Mouse (Mus musculus) forebrain, embryonic 14.5 days (tissue): ENCODE data around the gene Galnt7. TPM values are rescaled to one million over a fixed set of nuclear protein-coding genes. Genes with fewer than 3 reads are reported as not detected.

Experiments
- ATAC-seq: fragments of 200-750 bp; cut with Nextera tagmentation; 2 replicates; pipeline ENCODE4 v1.8.0; 2017; ENCODE audit warnings: mild to moderate bottlenecking, moderate library complexity
- DNase-seq: peaks from one replicate; pipeline ENCODE4 v3.0.0-alpha.2; 2015; ENCODE audit warnings: low spot score
- H3K27ac ChIP-seq: fragments of 300-500 bp; sonication (generic); 2 replicates; pipeline ENCODE4 v1.5.1; 2014; ENCODE audit warnings: low read depth, mild to moderate bottlenecking, control low read depth, low read length, moderate library complexity
- H3K27me3 ChIP-seq: fragments of 300-500 bp; sonication (generic); replicated peaks from 2 replicates; pipeline ENCODE4 v1.6.1; 2014; ENCODE audit warnings: low read length, control low read depth, mixed read lengths; ENCODE audit not compliant: control insufficient read depth, insufficient read depth
- H3K36me3 ChIP-seq: fragments of 300-500 bp; sonication (generic); 2 replicates; pipeline ENCODE4 v1.6.1; 2014; ENCODE audit warnings: low read length, control low read depth; ENCODE audit not compliant: control insufficient read depth, insufficient read depth
- H3K4me1 ChIP-seq: fragments of 300-500 bp; sonication (generic); 2 replicates; pipeline ENCODE4 v1.6.1; 2014; ENCODE audit warnings: antibody characterized with exemption, low read length, control low read depth; ENCODE audit not compliant: control insufficient read depth, insufficient read depth
- H3K4me2 ChIP-seq: fragments of 300-500 bp; sonication (generic); 2 replicates; pipeline ENCODE4 v1.6.1; 2014; ENCODE audit warnings: mild to moderate bottlenecking, control low read depth, low read length
- H3K4me3 ChIP-seq: fragments of 300-500 bp; sonication (generic); 2 replicates; pipeline ENCODE4 v1.5.1; 2014; ENCODE audit warnings: low read depth, low read length, control low read depth
- H3K9ac ChIP-seq: fragments of 300-500 bp; sonication (generic); 2 replicates; pipeline ENCODE4 v1.6.1; 2014; ENCODE audit warnings: mild to moderate bottlenecking, low read length, control low read depth, moderate library complexity
- H3K9me3 ChIP-seq: fragments of 300-500 bp; sonication (generic); replicated peaks from 2 replicates; pipeline ENCODE4 v1.6.1; 2016; ENCODE audit warnings: low read length, control low read depth, mixed read lengths; ENCODE audit not compliant: control insufficient read depth
- WGBS: fragments of 180-500 bp; shearing (Covaris S2); extraction: QIAGEN DNeasy Blood & Tissue Kit; methylation state at CpG from one replicate; pipeline ENCODE4 v1.1.7; 2014; 5-methylcytosine and 5-hydroxymethylcytosine counted together
- polyA plus RNA-seq: library from polyadenylated mRNA; unstranded; fragments of >200 nt; fragmentation: Nextera tagmentation; extraction: Ambion mirVana; gene quantifications from 2 replicates; pipeline ENCODE4 v1.2.1, GENCODE M21; 2014

Galnt7 gene
- 9.1 and 10.3 TPM in 2 replicates for polyA plus RNA-seq

GRCm38 (mm10) chr8:57652456-57653055 lies at the start of gene Galnt7:
Gene Galnt7, minus strand, starts transcription at chr8:57653032.
- H3K4me1 ChIP-seq: peaks cover 8% of the 10 kb centered on the region; the same call in 1 of the 2 replicates
- WGBS: 0% methylated on average over 17 of the region's 74 CpGs
- H3K4me2 ChIP-seq: peak within 1 kb of the TSS; percentile 72
- peak within 1 kb of the TSS; percentile 96 for H3K4me3 ChIP-seq
- H3K9ac ChIP-seq: peak within 1 kb of the TSS; percentile 94
- H3K27me3 ChIP-seq: no peaks in the 10 kb centered on the region
- H3K36me3 ChIP-seq: no peaks in the 10 kb centered on the region
- DNase-seq (peak; percentile 71), ATAC-seq (peak; percentile 88)
- H3K27ac ChIP-seq: peak within 1 kb of the TSS; percentile 87
- H3K9me3 ChIP-seq: no peaks in the 10 kb centered on the region

GRCm38 (mm10) chr8:57688633-57689032 lies 35.8 kb upstream of the Galnt7 start:
- H3K4me3 ChIP-seq: no peak overlapping the region
- no peaks in the 10 kb centered on the region for H3K9me3 ChIP-seq
- H3K9ac ChIP-seq: no peak overlapping the region
- no peak overlapping the region for H3K4me2 ChIP-seq
- 18% methylated on average over 7 of the region's 7 CpGs for WGBS
- no peaks in the 10 kb centered on the region for H3K27me3 ChIP-seq
- DNase-seq (peak; percentile 28), ATAC-seq (no peak)
- no peaks in the 10 kb centered on the region for H3K4me1 ChIP-seq
- no peaks in the 10 kb centered on the region for H3K36me3 ChIP-seq
- no peak overlapping the region for H3K27ac ChIP-seq

- Histone ChIP-seq H3K9me3 (no peaks in the 10 kb centered on the region), H3K36me3 (no peaks in the 10 kb centered on the region), H3K4me1 (no peaks in the 10 kb centered on the region), H3K4me2 (no peak overlapping the region), H3K9ac (no peak overlapping the region), H3K4me3 (no peak overlapping the region), H3K27ac (no peak overlapping the region), H3K27me3 (no peaks in the 10 kb centered on the region)
- DNase-seq: no peak
- ATAC-seq: no peak
- 91% methylated on average over 3 of the region's 3 CpGs for WGBS
These were observed 33.0 kb upstream of the Galnt7 start for GRCm38 (mm10) chr8:57685803-57686202.

DNA sequence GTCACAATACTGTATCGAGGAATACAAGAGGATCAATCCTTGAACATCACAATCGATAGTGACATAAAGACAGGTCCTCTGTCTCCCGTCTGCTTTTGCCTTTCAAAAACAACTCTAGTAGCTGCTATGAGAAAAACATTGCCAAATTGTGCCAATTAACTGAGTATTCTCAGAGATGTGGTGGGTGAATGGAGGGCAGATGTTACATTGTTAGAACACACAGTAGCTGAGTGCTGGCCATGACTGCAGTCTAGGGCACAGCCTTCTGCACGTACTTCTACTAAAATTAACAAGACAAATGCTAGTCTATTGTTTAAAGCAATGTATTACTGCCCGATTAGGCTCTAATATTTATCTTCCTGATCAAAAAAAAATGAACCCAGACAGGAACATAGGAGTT lies 27.2 kb upstream of the Galnt7 start:
- peak; percentile 46 for DNase-seq
- no peak overlapping the region for H3K27ac ChIP-seq
- no peaks in the 10 kb centered on the region for H3K9me3 ChIP-seq
- H3K27me3 ChIP-seq: no peaks in the 10 kb centered on the region
- H3K4me1 ChIP-seq: no peaks in the 10 kb centered on the region
- WGBS: 45% methylated on average over 5 of the region's 5 CpGs
- H3K9ac ChIP-seq: no peak overlapping the region
- ATAC-seq: 0 out of 2 replicates have a peak, but pooled peaks have one; percentile 26
- H3K4me3 ChIP-seq: no peak overlapping the region
- no peaks in the 10 kb centered on the region for H3K36me3 ChIP-seq
- no peak overlapping the region for H3K4me2 ChIP-seq

- 94% methylated on average over 2 of the region's 2 CpGs for WGBS
- no peak overlapping the region for H3K4me2 ChIP-seq
- H3K36me3 ChIP-seq: no peaks in the 10 kb centered on the region
- no peak overlapping the region for H3K9ac ChIP-seq
- no peaks in the 10 kb centered on the region for H3K9me3 ChIP-seq
- DNase-seq (no peak), ATAC-seq (no peak)
- no peaks in the 10 kb centered on the region for H3K4me1 ChIP-seq
- no peaks in the 10 kb centered on the region for H3K27me3 ChIP-seq
- H3K27ac ChIP-seq: no peak overlapping the region
- H3K4me3 ChIP-seq: no peak overlapping the region
These were observed 11.3 kb upstream of the Galnt7 start for GRCm38 (mm10) chr8:57664121-57664520.

DNA sequence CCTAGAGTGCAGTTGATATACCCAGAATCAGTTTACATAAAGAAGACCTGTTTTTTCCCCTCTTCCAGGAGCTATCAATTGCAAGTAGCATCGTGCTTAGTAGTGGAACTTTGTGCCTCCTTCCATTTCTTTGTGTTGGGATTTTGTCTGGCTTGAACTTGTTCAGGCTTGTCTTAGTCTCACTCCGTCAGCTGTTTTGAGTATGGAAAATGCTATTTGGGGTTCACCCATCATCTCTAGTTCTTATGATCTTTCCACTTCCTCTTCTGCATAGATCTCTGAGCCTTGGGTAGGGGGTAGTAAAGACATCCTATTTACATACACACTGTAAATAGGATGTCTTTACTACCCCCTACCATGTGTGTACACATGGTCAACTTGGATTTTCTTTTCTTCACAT lies 7.2 kb upstream of the Galnt7 start:
- no peaks in the 10 kb centered on the region for H3K9me3 ChIP-seq
- DNase-seq: no peak
- H3K4me2 ChIP-seq: no peak overlapping the region
- H3K27ac ChIP-seq: no peak overlapping the region
- H3K9ac ChIP-seq: no peak overlapping the region
- 94% methylated on average over 2 of the region's 2 CpGs for WGBS
- no peaks in the 10 kb centered on the region for H3K27me3 ChIP-seq
- H3K4me3 ChIP-seq: no peak overlapping the region
- H3K36me3 ChIP-seq: no peaks in the 10 kb centered on the region
- H3K4me1 ChIP-seq: no peaks in the 10 kb centered on the region
- no peak for ATAC-seq

GRCm38 (mm10) chr8:57656446-57656845 lies 3.6 kb upstream of the Galnt7 start:
- Histone ChIP-seq H3K4me2 (no peak overlapping the region), H3K4me3 (no peak overlapping the region), H3K4me1 (0 out of 2 replicates have a peak, but pooled peaks cover 3% of the 10 kb centered on the region), H3K9ac (no peak overlapping the region), H3K9me3 (no peaks in the 10 kb centered on the region), H3K27ac (no peak overlapping the region), H3K36me3 (no peaks in the 10 kb centered on the region), H3K27me3 (no peaks in the 10 kb centered on the region)
- ATAC-seq (no peak), DNase-seq (no peak)
- WGBS: 26% methylated on average over 6 of the region's 6 CpGs

DNA sequence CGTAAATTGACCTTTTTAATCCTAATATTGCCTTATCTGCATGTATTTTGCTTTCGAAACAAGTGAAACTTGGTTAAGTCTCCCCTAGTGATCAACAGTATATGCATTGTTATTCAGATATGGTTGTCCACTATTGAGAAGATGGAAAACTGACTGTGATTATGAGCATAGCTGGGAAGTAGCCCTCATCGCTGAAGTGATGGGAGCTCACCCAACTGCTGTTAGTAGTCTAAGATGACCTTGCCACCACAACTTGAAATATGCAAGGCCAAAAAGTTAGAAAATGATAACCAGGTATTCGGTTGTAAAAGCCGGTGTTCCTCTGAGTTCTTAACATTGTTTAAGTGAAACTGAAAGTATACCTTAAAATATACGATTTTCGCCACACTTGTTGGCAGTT lies 1.3 kb upstream of the Galnt7 start:
- DNase-seq: no peak
- no peaks in the 10 kb centered on the region for H3K27me3 ChIP-seq
- no peak overlapping the region for H3K4me3 ChIP-seq
- H3K4me1 ChIP-seq: peaks cover 8% of the 10 kb centered on the region; the same call in 1 of the 2 replicates
- H3K9me3 ChIP-seq: no peaks in the 10 kb centered on the region
- H3K27ac ChIP-seq: no peak overlapping the region
- H3K4me2 ChIP-seq: no peak overlapping the region
- 78% methylated on average over 7 of the region's 7 CpGs for whole genome bisulfite sequencing
- no peak overlapping the region for H3K9ac ChIP-seq
- ATAC-seq: no peak
- H3K36me3 ChIP-seq: no peaks in the 10 kb centered on the region

GRCm38 (mm10) chr8:57653768-57654125 lies 915 bp upstream of the Galnt7 start:
- peak overlapping the region; percentile 96 for H3K4me3 ChIP-seq
- ATAC-seq (no peak), DNase-seq (peak; percentile 66)
- H3K9me3 ChIP-seq: no peaks in the 10 kb centered on the region
- no peaks in the 10 kb centered on the region for H3K36me3 ChIP-seq
- H3K27ac ChIP-seq: no peak overlapping the region
- 4% methylated on average over 7 of the region's 7 CpGs for WGBS
- H3K9ac ChIP-seq: no peak overlapping the region
- no peaks in the 10 kb centered on the region for H3K27me3 ChIP-seq
- H3K4me1 ChIP-seq: peaks cover 8% of the 10 kb centered on the region; the same call in 1 of the 2 replicates
- H3K4me2 ChIP-seq: peak overlapping the region; percentile 72
